Mouse (Mus musculus): ENCODE results near the gene Dnah6. TPM values are rescaled to one million over a fixed set of nuclear protein-coding genes. Genes with fewer than 3 reads are reported as not detected.

Gene Dnah6
- polyA plus RNA-seq, 1 experiment from 2014 or later = 0.31 TPM

GRCm38 (mm10) chr6:73003601-73004000 lies 217.8 kb downstream of the Dnah6 start:
- Histone ChIP-seq H3K9ac (no peak overlapping the region), H3K36me3 (replicated peaks) (no peaks in the 10 kb centered on the region), H3K9me3 (no peaks in the 10 kb centered on the region), H3K4me1 (no peaks in the 10 kb centered on the region), H3K4me3 (no peak overlapping the region), H3K27ac (no peak overlapping the region), H3K27me3 (replicated peaks) (no peaks in the 10 kb centered on the region), H3K4me2 (no peak overlapping the region)
- ATAC-seq (replicated peaks) = no peak
- 81% methylated on average over 5 of the region's 5 CpGs for WGBS

GRCm38 (mm10) chr6:73002391-73002790 lies 219.1 kb downstream of the Dnah6 start:
- H3K9me3 ChIP-seq = no peaks in the 10 kb centered on the region
- ATAC-seq (replicated peaks) = no peak
- WGBS = 59% methylated on average over 1 of the region's 1 CpGs

GRCm38 (mm10) chr6:72998809-72999208 lies 222.6 kb downstream of the Dnah6 start:
- no peak for ATAC-seq (replicated peaks)
- no peak overlapping the region for H3K4me2 ChIP-seq
- H3K27ac ChIP-seq = no peak overlapping the region
- WGBS = 86% methylated on average over 1 of the region's 1 CpGs
- no peaks in the 10 kb centered on the region for H3K4me1 ChIP-seq
- no peak overlapping the region for H3K4me3 ChIP-seq
- no peaks in the 10 kb centered on the region for H3K36me3 ChIP-seq (replicated peaks)
- no peaks in the 10 kb centered on the region for H3K27me3 ChIP-seq (replicated peaks)
- no peaks in the 10 kb centered on the region for H3K9me3 ChIP-seq
- no peak overlapping the region for H3K9ac ChIP-seq

More at GRCm38 (mm10) chr6:73002391-73002790, 219.1 kb downstream of the Dnah6 start:
- no peaks in the 10 kb centered on the region for H3K27me3 ChIP-seq (replicated peaks)
- no peak overlapping the region for H3K4me3 ChIP-seq
- no peak overlapping the region for H3K4me2 ChIP-seq
- no peak overlapping the region for H3K27ac ChIP-seq
- H3K36me3 ChIP-seq (replicated peaks) = no peaks in the 10 kb centered on the region
- H3K9ac ChIP-seq = no peak overlapping the region
- no peaks in the 10 kb centered on the region for H3K4me1 ChIP-seq

GRCm38 (mm10) chr6:72993688-72994082 lies 227.8 kb downstream of the Dnah6 start:
- H3K4me1 ChIP-seq = no peaks in the 10 kb centered on the region
- H3K9me3 ChIP-seq = no peaks in the 10 kb centered on the region
- no peaks in the 10 kb centered on the region for H3K27me3 ChIP-seq (replicated peaks)
- no peak overlapping the region for H3K27ac ChIP-seq
- 89% methylated on average over 5 of the region's 5 CpGs for WGBS
- no peak overlapping the region for H3K9ac ChIP-seq
- H3K4me3 ChIP-seq = no peak overlapping the region
- no peaks in the 10 kb centered on the region for H3K36me3 ChIP-seq (replicated peaks)
- H3K4me2 ChIP-seq = no peak overlapping the region
- ATAC-seq (replicated peaks) = no peak

GRCm38 (mm10) chr6:72993054-72993687 lies 228.3 kb downstream of the Dnah6 start:
- Histone ChIP-seq H3K27me3 (replicated peaks) (no peaks in the 10 kb centered on the region), H3K4me3 (no peak overlapping the region), H3K4me1 (no peaks in the 10 kb centered on the region), H3K4me2 (no peak overlapping the region), H3K9ac (no peak overlapping the region), H3K36me3 (replicated peaks) (no peaks in the 10 kb centered on the region), H3K27ac (no peak overlapping the region), H3K9me3 (no peaks in the 10 kb centered on the region)
- no peak for ATAC-seq (replicated peaks)
- WGBS = 72% methylated on average over 8 of the region's 8 CpGs

- Histone ChIP-seq H3K4me1 (no peaks in the 10 kb centered on the region), H3K9ac (no peak overlapping the region), H3K4me2 (no peak overlapping the region), H3K36me3 (replicated peaks) (no peaks in the 10 kb centered on the region), H3K9me3 (no peaks in the 10 kb centered on the region), H3K27ac (no peak overlapping the region), H3K4me3 (no peak overlapping the region), H3K27me3 (replicated peaks) (no peaks in the 10 kb centered on the region)
- no peak for ATAC-seq (replicated peaks)
- 92% methylated on average over 5 of the region's 5 CpGs for WGBS
Observed at GRCm38 (mm10) chr6:72990206-72990605, 231.2 kb downstream of the Dnah6 start.

GRCm38 (mm10) chr6:72989028-72989736 lies 232.3 kb downstream of the Dnah6 start:
- no peaks in the 10 kb centered on the region for H3K36me3 ChIP-seq (replicated peaks)
- H3K4me3 ChIP-seq = no peak overlapping the region
- WGBS = 21% methylated on average over 7 of the region's 7 CpGs
- H3K4me1 ChIP-seq = no peaks in the 10 kb centered on the region
- H3K9me3 ChIP-seq = no peaks in the 10 kb centered on the region
- peak; percentile 75 for ATAC-seq (replicated peaks)
- H3K4me2 ChIP-seq = no peak overlapping the region
- H3K27ac ChIP-seq = no peak overlapping the region
- no peaks in the 10 kb centered on the region for H3K27me3 ChIP-seq (replicated peaks)
- no peak overlapping the region for H3K9ac ChIP-seq

- H3K36me3 ChIP-seq (replicated peaks) = no peaks in the 10 kb centered on the region
- no peak overlapping the region for H3K9ac ChIP-seq
- no peaks in the 10 kb centered on the region for H3K27me3 ChIP-seq (replicated peaks)
- no peak overlapping the region for H3K4me3 ChIP-seq
- H3K4me2 ChIP-seq = no peak overlapping the region
- no peak for ATAC-seq (replicated peaks)
- 65% methylated on average over 4 of the region's 4 CpGs for WGBS
- no peaks in the 10 kb centered on the region for H3K4me1 ChIP-seq
- H3K27ac ChIP-seq = no peak overlapping the region
- no peaks in the 10 kb centered on the region for H3K9me3 ChIP-seq
Observed at GRCm38 (mm10) chr6:72982506-72982905, 238.9 kb downstream of the Dnah6 start.

- Histone ChIP-seq H3K9ac (no peak overlapping the region), H3K27me3 (replicated peaks) (no peaks in the 10 kb centered on the region), H3K4me1 (no peaks in the 10 kb centered on the region), H3K36me3 (replicated peaks) (no peaks in the 10 kb centered on the region), H3K9me3 (no peaks in the 10 kb centered on the region), H3K4me3 (no peak overlapping the region), H3K27ac (no peak overlapping the region), H3K4me2 (no peak overlapping the region)
- no peak for ATAC-seq (replicated peaks)
- 71% methylated on average over 6 of the region's 6 CpGs for WGBS
Observed at GRCm38 (mm10) chr6:72981851-72982250, 239.6 kb downstream of the Dnah6 start.

- no peaks in the 10 kb centered on the region for H3K9me3 ChIP-seq
- no peaks in the 10 kb centered on the region for H3K27me3 ChIP-seq (replicated peaks)
- 56% methylated on average over 9 of the region's 9 CpGs for WGBS
- H3K4me3 ChIP-seq = no peak overlapping the region
- no peaks in the 10 kb centered on the region for H3K4me1 ChIP-seq
- H3K27ac ChIP-seq = no peak overlapping the region
- H3K36me3 ChIP-seq (replicated peaks) = no peaks in the 10 kb centered on the region
- ATAC-seq (replicated peaks) = no peak
- H3K9ac ChIP-seq = no peak overlapping the region
- H3K4me2 ChIP-seq = no peak overlapping the region
Observed at GRCm38 (mm10) chr6:72981124-72981651, 240.3 kb downstream of the Dnah6 start.

GRCm38 (mm10) chr6:72976866-72977265 lies 244.6 kb downstream of the Dnah6 start:
- Histone ChIP-seq H3K9me3 (no peaks in the 10 kb centered on the region), H3K4me1 (no peaks in the 10 kb centered on the region), H3K36me3 (replicated peaks) (no peaks in the 10 kb centered on the region), H3K9ac (no peak overlapping the region), H3K27me3 (replicated peaks) (no peaks in the 10 kb centered on the region), H3K4me2 (no peak overlapping the region), H3K27ac (no peak overlapping the region), H3K4me3 (no peak overlapping the region)
- no peak for ATAC-seq (replicated peaks)
- WGBS = 87% methylated on average over 2 of the region's 2 CpGs

GRCm38 (mm10) chr6:72971074-72971473 lies 250.4 kb downstream of the Dnah6 start:
- Histone ChIP-seq H3K9me3 (no peaks in the 10 kb centered on the region), H3K4me1 (no peaks in the 10 kb centered on the region), H3K36me3 (replicated peaks) (no peaks in the 10 kb centered on the region), H3K4me2 (no peak overlapping the region), H3K27ac (no peak overlapping the region), H3K27me3 (replicated peaks) (no peaks in the 10 kb centered on the region), H3K9ac (no peak overlapping the region), H3K4me3 (no peak overlapping the region)
- WGBS = 72% methylated on average over 3 of the region's 3 CpGs
- ATAC-seq (replicated peaks) = no peak

GRCm38 (mm10) chr6:72969787-72970186 lies 251.7 kb downstream of the Dnah6 start:
- WGBS = 71% methylated on average over 3 of the region's 3 CpGs
- no peak for ATAC-seq (replicated peaks)

More at GRCm38 (mm10) chr6:72969787-72970186, 251.7 kb downstream of the Dnah6 start:
- no peak overlapping the region for H3K4me3 ChIP-seq
- H3K27me3 ChIP-seq (replicated peaks) = no peaks in the 10 kb centered on the region
- H3K9ac ChIP-seq = no peak overlapping the region
- no peak overlapping the region for H3K4me2 ChIP-seq
- no peak overlapping the region for H3K27ac ChIP-seq
- H3K36me3 ChIP-seq (replicated peaks) = no peaks in the 10 kb centered on the region
- no peaks in the 10 kb centered on the region for H3K4me1 ChIP-seq
- no peaks in the 10 kb centered on the region for H3K9me3 ChIP-seq

Data from midbrain, embryonic 15.5 days (tissue).